Mouse (Mus musculus) frontal cortex, adult (tissue): ENCODE results near the gene Bcl2l10.
A peak's percentile ranks its signal among the peaks of the same experiment; 100 is the strongest.
"Not testable (repeated sequence)": the region's sequence is repeated elsewhere in the genome, so short reads cannot be mapped to it uniquely, and the experiment has no call there.

Experiments
- ATAC-seq: cut with Nextera tagmentation; 2 replicates; pipeline ENCODE4 v1.9.2; 2017; ENCODE audit warnings: mild to moderate bottlenecking, moderate library complexity, mixed read lengths; ENCODE audit not compliant: low TSS enrichment

Bcl2l10 gene

GRCm38 (mm10) chr9:75342433-75342832 is 5.1 kb upstream of the Bcl2l10 start:
- no peak for ATAC-seq

GRCm38 (mm10) chr9:75348066-75348465 is 508 bp downstream of the Bcl2l10 start:
- ATAC-seq: no peak; the same call in 1 of the 2 replicates

GRCm38 (mm10) chr9:75348641-75349040 is 1.1 kb downstream of the Bcl2l10 start:
- ATAC-seq: no peak

GRCm38 (mm10) chr9:75353094-75353493 is 5.5 kb downstream of the Bcl2l10 start:
- ATAC-seq: peak; percentile 74

- ATAC-seq: no peak
Observed at GRCm38 (mm10) chr9:75355783-75356182, 8.2 kb downstream of the Bcl2l10 start.

- ATAC-seq: peak; percentile 76
Observed at GRCm38 (mm10) chr9:75357087-75357654, 9.6 kb downstream of the Bcl2l10 start.

GRCm38 (mm10) chr9:75361699-75362098 is 14.1 kb downstream of the Bcl2l10 start:
- ATAC-seq: peak; percentile 54; the same call in 1 of the 2 replicates

GRCm38 (mm10) chr9:75362201-75362600 is 14.6 kb downstream of the Bcl2l10 start:
- no peak for ATAC-seq

GRCm38 (mm10) chr9:75363001-75363400 is 15.4 kb downstream of the Bcl2l10 start:
- no peak for ATAC-seq

- not testable (repeated sequence) for ATAC-seq
Observed at GRCm38 (mm10) chr9:75363702-75364101, 16.1 kb downstream of the Bcl2l10 start.

GRCm38 (mm10) chr9:75365195-75365594 is 17.6 kb downstream of the Bcl2l10 start:
- ATAC-seq: no peak

- 0 out of 2 replicates have a peak, but pooled peaks have one; percentile 44 for ATAC-seq
Observed at GRCm38 (mm10) chr9:75366191-75366590, 18.6 kb downstream of the Bcl2l10 start.

GRCm38 (mm10) chr9:75368779-75369178 is 21.2 kb downstream of the Bcl2l10 start:
- ATAC-seq: no peak

- no peak for ATAC-seq
Observed at GRCm38 (mm10) chr9:75375606-75376005, 28.0 kb downstream of the Bcl2l10 start.

- ATAC-seq: no peak
Observed at GRCm38 (mm10) chr9:75376428-75376827, 28.9 kb downstream of the Bcl2l10 start.

- no peak for ATAC-seq
Observed at GRCm38 (mm10) chr9:75378774-75379173, 31.2 kb downstream of the Bcl2l10 start.

- no peak for ATAC-seq
Observed at GRCm38 (mm10) chr9:75382825-75383224, 35.3 kb downstream of the Bcl2l10 start.

GRCm38 (mm10) chr9:75383785-75384184 is 36.2 kb downstream of the Bcl2l10 start:
- no peak for ATAC-seq

- ATAC-seq: no peak
Observed at GRCm38 (mm10) chr9:75384337-75384962, 36.9 kb downstream of the Bcl2l10 start.

GRCm38 (mm10) chr9:75385218-75385974 is 37.8 kb downstream of the Bcl2l10 start:
- no peak for ATAC-seq

GRCm38 (mm10) chr9:75393251-75393650 is 45.7 kb downstream of the Bcl2l10 start:
- no peak for ATAC-seq

GRCm38 (mm10) chr9:75395971-75396370 is 48.4 kb downstream of the Bcl2l10 start:
- no peak for ATAC-seq

- ATAC-seq: no peak
Observed at GRCm38 (mm10) chr9:75399069-75399468, 51.5 kb downstream of the Bcl2l10 start.
